Mouse (Mus musculus): Measurements from ENCODE around the gene Gtdc1. TPM values are rescaled to one million over a fixed set of nuclear protein-coding genes. Genes with fewer than 3 reads are reported as not detected.
"Not testable (repeated sequence)": the region's sequence is repeated elsewhere in the genome, so short reads cannot be mapped to it uniquely, and the experiment has no call there.

The Gtdc1 gene
- total RNA-seq, 2 experiments from 2014 or later, result 20.9 to 23.3 TPM

DNA sequence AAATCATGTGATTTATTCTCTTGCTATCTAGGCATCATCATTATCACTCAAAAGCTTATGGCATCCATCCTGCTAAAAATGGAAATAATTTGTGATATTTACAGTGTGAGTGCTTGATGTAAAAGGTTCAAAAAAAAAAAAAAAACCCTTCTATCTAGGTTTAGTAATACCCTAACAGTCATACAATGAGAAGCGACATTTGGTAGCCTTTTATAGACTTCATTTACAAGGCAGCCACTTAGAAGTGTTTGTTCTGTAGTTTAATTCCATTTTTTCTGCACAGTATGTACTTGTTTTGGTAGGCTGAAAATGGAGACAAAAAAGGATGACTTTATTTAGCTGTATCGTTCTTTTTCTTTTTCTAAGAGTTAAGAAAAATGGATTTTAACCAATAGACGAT is 305.0 kb downstream of the Gtdc1 start:
- ATAC-seq (ENCODE audit: poor library complexity, severe bottlenecking), result no peak

DNA sequence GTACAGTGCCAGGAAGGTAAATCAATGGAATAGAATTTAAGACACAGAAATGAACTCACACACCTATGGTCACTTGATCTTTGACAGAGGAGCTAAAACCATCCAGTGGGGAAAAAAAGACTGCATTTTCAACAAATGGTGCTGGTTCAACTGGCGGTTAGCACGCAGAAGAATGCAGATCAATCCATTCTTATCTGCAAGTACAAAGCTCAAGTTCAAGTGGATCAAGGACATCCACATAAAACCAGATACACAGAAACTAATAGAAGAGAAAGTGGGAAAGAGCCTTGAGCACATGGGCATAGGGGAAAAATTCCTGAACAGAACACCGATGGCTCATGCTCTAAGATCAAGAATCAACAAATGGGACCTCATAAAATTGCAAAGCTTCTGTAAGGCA is 327.8 kb downstream of the Gtdc1 start:
- not testable (repeated sequence) for ATAC-seq (ENCODE audit: poor library complexity, severe bottlenecking)

DNA sequence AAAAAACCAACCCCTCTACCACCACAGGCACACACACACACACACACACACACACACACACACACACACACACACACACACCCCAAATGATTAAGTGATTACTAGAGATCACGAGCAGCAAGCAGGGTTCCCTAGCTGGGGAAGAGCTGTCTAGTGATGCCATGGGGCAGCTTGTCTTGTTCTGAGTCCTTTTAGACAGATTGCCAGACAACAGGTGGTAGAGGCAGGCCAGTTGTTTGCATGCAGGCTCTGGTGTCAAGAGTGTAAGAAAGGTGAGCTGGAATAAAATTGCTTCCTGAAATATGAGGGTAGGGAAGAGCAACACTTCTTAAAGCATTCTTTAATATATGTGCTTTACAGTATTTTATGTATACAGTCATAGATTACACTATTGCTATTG is 333.2 kb downstream of the Gtdc1 start:
- ATAC-seq (ENCODE audit: poor library complexity, severe bottlenecking), result no peak

DNA sequence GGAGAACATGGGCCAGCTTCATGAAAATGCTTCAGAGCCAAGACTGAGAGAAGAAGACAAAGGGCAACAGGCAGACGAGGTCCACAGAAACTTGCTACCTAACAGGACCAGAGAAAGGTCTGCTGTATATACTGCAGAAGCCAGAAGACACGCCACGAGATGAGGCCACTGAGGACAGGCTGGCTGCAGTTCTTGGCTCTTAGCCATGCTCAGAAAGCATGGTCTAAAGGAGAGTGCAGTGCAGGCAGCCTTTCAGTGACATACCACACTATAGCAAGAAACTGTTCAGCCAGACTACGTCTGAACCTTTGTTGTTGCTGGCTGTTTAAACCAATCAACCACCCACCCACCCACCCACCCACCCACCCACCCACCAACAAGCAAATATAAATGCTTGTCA is 336.6 kb downstream of the Gtdc1 start:
- no peak for ATAC-seq (ENCODE audit: poor library complexity, severe bottlenecking)

DNA sequence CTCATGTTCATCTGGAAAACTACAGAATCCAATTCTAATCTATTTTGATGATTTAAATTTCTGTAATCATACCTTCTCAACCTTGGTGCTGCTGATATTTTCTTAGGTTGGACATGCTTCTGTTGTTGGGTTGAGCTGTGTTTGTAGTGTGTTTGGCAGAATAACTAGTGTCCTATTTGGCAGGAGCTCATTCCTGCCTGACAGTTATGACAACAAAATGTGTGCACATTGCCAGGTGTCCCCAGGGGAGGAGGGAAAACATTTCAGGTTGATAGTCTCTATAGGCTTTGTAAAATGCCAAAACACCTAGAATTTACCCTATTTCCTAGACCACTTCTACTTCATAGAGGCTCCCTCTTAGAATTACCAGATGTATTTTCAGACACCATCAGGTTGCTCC is 343.4 kb downstream of the Gtdc1 start:
- ATAC-seq (ENCODE audit: poor library complexity, severe bottlenecking), result no peak

DNA sequence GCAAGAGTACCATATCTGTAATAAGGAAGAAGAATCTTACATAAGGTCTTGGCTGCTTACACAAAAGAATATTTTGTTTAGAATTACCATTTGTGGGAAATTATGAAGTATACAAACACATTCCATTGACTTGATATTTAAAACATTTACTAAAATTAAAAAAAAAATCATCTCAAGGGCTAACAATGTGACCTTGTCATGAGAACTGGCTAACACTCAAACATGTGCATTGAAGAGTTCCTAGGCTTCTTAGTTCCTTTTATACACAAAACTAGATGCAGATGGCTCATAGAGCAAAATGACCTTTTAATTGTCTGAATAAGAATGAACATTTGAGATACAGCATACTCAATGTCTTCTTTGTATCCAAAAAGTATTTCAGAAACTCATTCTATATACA is 344.0 kb downstream of the Gtdc1 start:
- no peak for ATAC-seq (ENCODE audit: poor library complexity, severe bottlenecking)

DNA sequence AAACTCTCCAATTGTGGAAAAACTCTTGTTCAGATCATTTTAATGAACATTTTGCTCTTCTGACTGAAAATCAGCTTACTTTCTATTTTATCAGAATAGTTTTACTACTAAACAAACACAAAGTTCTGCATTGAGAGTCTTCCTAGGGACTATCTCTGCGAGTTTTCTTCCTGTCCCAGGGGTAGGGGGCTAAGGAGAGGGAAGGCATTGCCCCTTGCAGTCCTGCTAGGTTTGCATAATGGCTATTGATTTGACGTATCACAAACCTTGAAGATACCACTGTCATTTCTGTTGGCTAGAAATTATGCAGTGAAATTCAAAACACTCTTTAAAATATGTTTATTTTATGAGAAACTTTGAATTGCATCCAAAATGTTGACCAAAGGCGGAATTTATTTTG is 355.6 kb downstream of the Gtdc1 start:
- no peak for ATAC-seq (ENCODE audit: poor library complexity, severe bottlenecking)

DNA sequence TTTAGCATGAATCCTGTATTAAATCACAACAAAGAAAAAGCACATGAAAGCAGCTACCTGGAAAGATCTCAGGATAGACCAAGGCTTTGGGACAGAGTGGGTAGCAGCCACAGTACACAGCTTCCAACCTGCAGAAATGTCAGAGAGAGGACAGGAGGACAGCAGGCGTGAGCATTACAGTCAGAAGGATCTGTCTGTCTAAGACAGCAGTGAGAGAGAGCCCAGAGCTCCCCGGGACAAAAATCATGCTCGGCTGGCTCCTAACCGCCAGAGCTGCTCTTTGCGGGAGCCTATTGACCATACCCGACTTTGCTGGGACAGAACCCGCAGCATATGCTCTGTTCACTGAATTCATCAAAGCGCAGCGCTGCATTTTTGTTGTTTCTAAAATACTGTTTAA is 356.3 kb downstream of the Gtdc1 start:
- ATAC-seq (ENCODE audit: poor library complexity, severe bottlenecking), result no peak

DNA sequence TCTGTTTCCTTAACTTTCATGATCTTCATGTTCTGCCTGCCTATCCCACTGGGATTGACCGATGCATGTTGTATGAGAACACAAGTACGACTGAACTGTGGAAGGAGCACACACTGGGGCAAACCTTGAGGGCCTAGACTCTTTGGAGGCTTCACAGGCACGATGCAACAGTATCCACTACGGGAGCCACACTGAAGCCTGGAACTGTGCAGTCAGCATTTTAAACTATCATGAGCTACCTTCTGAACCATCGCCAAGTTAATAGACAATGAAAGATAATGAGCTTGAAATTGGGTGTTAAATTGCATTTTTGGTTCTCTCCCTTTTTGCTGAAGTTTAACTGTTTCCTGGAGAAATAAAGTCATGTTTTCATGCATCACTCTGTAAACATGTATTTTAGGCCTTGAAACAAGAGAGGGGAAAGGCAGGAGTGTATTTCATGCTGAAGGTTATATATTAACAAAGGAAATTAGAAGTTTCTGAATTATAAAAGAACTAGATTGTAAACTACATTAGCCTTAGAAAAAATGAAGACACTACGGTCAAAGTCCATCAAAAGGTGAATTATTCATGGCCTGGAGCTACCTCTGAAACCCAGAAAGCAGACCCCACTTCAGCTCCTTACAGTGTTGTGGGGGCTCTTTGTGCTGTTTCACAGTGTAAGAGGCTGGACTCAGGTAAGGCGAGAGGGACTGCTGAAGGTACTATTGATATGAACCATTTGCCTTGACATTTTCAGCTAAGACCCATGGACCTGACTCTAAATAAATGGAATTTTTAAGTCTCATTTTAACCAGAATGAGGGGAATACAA is 358.1 kb downstream of the Gtdc1 start:
- ATAC-seq (ENCODE audit: poor library complexity, severe bottlenecking), result no peak

DNA sequence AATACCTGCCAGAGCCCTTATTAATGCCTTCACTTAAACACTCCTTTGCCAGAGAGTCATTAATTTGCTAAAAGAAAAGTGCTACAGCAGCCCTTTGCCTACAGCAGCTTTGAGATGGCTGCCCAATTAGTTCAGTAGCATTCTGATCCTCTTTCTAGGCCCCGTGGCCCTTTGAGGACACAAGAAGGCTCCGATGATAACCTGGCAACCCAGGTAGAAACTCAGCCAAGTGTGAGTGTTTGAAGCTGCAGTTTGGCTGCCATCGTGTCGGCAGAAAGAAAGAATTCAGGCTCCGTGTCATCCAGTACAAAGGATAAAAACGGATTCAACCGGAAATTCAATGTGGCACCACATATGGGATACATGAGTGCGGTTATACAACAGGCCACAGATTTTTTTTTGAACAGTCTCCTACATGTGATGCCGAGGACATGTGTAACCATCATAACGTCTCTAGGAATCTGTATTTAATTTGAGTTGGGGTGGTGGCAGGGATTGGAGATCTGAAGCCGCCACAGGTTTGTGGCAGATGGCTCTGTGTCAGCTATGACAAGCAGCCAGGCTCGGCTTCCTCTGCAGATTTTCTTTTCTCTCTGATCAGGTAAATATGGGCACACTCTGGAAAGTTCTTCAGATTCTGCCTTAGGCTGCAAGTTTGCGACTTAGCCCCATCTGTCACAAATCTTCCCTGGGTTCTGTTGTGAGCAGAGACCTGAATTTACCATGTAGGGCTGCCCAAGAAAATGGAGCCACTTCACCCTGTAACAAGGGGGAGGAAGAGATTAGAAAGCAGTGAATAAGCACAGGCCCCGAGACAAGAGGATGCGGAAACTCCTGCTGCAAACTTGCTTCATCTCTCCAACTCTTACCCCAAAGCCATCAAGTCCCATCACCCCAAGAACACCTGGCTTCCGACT is 362.4 kb downstream of the Gtdc1 start:
- no peak for ATAC-seq (ENCODE audit: poor library complexity, severe bottlenecking)

DNA sequence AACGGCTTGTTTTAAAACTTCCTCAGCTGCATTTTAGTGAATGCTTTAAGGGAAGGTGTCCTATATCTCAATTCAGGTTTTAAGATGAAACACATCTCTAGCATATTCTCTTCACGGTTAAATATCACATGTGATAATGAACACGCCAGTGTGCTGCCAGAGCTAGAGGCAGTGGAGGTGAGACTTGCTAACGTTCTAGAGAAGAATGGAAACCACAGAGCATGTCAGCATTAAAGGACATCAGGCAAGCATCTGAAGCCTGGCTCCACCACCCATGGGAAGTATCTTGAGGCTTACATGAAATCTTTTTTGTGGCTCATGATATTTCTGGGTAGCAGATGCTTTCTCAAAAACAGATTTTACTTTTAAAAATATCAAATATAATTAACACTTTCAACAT is 365.7 kb downstream of the Gtdc1 start:
- ATAC-seq (ENCODE audit: poor library complexity, severe bottlenecking), result no peak

DNA sequence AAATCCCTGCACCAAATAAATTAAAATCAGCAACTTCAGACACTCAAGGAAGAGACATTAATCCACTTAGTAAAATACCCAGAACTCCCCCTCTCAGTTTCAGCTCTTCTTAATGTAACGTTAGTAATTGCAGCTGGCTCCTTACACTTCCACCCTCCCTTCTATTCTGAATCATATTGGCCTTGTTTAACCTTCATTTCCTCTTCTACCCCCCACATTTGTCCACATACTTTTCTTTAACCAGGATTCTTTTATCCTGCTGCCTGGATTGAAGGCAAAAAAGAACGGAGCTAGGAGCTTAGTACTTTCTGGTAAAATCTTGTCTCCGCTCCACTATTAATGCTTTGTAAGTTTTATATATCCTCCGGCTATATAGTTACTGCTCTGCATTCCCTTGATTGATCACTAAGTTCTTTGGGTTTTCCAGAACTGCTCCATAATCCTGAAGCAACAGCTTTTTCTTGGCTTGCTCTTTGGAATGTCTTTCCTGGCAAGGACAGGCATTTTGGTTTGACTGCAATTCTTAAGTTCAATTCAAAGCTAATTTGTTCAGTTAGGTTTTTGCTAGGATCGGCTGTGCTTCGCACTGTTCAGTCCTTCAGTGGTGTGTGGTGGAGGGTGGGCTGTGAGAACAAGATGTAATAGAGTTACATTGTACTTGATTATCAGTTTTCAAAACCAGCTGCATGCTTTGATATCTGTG is 368.1 kb downstream of the Gtdc1 start:
- ATAC-seq (ENCODE audit: poor library complexity, severe bottlenecking), result no peak

DNA sequence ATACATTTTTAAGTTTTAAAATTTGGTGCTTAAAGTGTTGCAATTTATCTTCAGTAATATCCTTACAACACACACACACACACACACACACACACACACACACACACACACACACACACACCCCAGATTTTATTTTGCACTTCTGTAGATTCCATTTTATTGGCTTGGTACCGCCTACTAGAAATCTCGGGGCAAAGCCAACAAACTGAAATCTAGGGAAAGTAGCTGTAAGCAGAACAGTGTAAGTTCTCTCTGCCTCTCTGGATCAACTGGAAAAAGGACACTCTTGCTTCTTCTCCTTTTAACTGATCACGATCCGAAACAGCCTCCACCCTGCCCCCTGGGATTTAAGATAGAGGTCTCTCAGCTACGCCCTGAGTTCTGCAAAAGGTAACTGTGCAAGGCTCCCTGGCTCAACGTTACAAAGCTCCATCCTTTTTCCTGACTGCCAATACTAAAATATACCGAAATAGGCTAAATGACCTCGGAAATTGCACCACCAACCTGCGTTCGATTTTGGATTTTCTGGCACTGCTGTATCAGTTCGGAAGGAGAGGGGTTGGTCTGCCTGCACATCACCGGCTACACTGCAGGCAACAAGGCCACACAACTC is 369.7 kb downstream of the Gtdc1 start:
- no peak for ATAC-seq (ENCODE audit: poor library complexity, severe bottlenecking)

DNA sequence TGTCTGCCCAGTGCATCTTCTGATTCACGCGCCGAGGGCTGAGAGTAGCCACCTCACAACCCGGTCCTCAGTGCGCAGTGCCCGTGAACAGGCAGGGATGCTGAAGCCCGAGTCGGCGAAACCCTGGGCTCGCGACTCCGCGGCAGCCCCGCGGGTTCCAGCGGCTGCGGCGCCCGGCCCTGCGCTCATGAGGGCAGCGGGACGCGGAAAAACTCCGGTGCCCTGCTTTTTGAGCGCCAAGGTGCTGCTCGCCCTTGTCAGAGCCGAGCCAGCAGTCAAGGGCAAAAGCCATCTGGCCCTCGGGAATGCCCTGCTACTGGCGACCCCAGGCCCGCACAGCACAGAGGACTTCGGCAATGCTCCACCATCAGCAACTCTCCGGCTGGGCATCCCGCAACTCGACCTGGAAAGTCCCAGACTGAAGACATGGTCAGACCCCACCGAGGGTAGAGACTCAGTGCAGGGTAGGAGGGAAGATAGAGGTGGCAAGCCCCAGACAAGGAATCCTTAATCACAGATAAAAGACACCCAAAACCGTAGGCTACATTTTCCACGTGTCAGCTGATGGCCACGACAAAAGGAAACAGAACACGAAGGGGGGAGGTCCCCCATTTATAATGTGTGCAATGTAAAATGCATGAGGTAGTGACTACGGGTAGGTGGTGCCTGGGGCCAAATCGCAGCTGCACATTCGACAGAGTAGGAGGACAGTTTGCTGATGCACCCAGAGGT is 370.4 kb downstream of the Gtdc1 start:
- no peak for ATAC-seq (ENCODE audit: poor library complexity, severe bottlenecking)

DNA sequence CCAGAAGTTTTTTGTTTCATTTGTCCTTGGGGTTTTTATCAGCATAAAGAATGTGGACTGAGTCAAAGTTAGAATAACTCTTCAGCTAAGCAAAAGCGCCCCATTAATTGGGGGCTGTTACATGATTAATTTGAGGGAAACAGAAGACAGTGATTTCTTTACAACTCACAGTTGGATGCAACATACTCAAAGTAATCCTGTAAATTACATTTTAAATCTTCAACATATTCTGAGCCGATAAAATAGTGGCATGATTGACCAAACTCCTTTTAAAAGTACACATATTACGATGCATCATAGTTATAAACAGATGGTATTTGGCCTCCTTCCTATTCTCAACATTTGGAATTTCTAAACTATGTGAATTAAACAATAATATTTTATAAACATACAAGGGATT is 372.7 kb downstream of the Gtdc1 start:
- no peak for ATAC-seq (ENCODE audit: poor library complexity, severe bottlenecking)

DNA sequence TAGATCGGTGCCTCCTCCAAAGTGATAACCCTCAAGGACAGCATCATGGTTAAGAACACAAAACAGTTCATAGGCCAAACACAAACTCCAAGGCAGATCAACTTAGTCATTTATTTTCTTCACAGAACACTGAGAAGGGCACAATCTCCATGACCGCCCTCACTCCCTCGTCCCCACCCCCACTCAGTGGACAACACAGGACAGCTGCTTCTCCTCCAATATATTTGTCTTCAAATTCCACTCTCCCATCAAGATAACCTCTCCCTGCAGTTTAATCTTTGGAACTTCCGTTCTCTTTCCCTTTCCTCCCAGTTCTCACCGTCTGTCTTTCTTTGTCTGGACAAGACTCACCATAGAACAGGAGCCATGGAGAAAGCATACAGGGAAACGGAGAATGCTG is 378.1 kb downstream of the Gtdc1 start:
- no peak for ATAC-seq (ENCODE audit: poor library complexity, severe bottlenecking)

DNA sequence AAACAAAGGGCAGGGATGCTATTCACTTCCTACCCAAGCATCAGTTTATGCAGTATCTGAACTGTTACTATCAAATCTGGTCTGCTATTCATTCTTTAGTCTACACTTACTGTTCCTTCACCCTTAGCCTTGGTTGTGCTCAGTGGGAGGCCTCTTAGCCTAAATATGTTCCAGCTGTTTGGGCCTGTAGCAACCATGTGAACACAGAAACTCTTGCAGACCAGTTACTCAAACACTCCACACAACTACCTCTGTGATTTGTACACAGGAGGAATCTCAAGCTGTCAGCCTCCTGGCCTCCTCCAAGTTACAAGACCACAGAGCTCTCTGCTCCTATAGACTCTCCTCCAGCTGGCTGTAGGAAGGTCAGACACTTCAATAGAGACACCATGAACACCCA is 384.7 kb downstream of the Gtdc1 start:
- no peak for ATAC-seq (ENCODE audit: poor library complexity, severe bottlenecking)

DNA sequence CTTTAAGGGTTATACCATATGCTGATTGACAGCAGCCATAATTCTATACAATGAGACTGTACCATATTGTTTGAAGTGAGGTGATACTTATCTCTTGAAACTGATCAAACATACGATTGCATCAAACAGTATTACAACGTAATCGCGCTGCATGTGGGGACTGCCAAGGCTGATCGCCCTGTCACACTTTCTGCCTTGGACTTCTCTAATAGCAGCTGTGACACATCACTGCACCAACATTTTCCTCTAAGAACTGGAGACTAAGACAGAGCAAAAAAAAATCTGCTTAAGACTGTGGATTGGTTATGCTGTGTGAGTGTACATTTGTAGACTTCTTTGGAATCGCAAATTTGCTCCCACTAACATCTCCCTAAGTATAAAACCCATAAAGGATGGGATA is 385.7 kb downstream of the Gtdc1 start:
- ATAC-seq (ENCODE audit: poor library complexity, severe bottlenecking), result no peak

DNA sequence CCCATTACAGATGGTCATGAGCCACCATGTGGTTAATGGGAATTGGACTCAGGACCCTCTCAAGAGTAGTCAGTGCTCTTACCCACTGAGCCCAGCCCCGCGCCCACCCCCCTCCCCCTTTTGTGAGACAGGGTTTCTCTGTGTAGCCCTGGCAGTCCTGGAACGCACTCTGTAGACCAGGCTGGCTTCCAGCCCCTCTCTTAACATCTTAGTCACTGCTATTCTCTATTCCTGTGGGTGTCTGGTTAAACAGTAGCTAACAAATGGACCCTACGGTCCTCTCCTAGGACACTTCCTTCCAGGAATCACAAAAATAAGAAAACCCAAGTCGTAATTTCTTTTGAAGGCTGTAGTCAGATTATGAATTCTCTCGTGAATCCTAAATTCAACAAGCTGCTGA is 386.6 kb downstream of the Gtdc1 start:
- no peak for ATAC-seq (ENCODE audit: poor library complexity, severe bottlenecking)

DNA sequence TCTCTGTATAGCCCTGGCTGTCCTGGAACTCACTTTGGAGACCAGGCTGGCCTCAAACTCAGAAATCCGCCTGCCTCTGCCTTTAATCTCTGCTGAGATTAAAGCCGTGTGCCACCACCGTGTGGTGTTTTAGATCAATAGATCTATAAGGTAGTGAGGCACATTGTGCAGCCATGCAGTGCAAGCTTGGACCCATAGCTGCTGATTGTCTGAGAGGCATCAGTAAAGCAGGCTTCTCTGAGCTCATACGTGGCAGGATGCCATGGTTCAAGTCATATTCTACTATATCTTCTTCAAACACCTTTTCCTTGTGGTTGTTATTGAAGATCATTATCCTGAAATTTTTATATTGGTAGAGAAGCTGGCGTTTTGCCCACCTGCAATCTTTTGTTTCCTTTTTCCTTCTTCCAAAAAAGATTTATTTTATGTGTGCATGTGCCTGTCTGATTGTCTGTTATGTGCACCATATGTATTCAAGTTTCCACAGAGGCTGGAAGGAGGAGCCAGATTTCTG is 388.3 kb downstream of the Gtdc1 start:
- ATAC-seq (ENCODE audit: poor library complexity, severe bottlenecking), result no peak

All from megakaryocyte, adult 5-6 weeks (primary cell).